Mouse (Mus musculus): ENCODE measurements around the gene Pidd1.

DNA sequence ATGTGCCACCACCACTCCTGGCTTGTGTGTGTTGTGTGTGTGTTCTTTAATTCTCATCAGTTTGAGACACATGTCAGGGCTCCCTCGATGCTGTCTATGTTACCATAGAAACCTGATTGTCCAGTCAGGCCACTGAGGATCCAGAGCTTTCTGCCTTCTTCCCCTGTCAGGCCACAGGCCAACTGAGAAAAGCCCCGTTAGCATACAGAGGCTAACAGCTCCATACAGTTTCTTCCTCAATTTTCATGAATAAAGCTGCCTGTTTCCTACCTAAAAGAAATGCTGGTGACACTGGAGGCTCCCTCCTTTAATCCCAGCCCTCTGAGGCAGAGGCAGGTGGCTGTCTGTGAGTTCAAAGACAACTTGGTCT is 7.3 kb downstream of the Pidd1 start:
- TF ChIP-seq CTCF (IDR thresholded peaks at IDR 0.05; ENCODE audit: low read depth) (no peak), EP300 (optimal IDR thresholded peaks at IDR 0.05) (no peak)
